Mouse (Mus musculus): Measurements from ENCODE around the gene Isca1. TPM values are rescaled to one million over a fixed set of nuclear protein-coding genes. Genes with fewer than 3 reads are reported as not detected.
A peak's percentile ranks its signal among the peaks of the same experiment; 100 is the strongest.
"Not testable (repeated sequence)": the region's sequence is repeated elsewhere in the genome, so short reads cannot be mapped to it uniquely, and the experiment has no call there.

Gene Isca1
- polyA plus RNA-seq, 1 experiment from 2014 or later: 171 TPM

DNA sequence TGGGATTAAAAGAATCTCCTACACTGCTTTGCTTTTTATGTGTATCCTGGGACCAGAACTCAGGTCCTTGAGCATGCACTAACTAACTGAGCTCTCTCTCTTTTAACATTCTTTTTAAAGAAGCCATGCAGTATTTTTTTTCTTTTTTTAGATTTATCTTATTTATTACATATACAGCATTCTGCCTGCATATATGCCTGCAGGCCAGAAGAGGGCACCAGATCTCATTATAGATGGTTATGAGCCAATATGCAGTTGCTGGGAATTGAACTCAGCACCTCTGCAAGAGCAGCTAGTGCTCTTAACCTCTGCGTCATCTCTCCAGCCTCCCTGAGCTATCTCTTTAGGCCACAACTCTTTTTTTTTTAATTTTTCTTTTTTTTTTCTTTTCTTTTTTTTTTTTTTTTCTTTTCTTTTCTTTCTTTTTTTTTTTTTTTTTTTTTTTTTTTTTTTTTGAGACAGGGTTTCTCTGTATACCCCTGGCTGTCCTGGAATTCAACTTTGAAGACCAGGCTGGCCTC lies 10.2 kb upstream of the Isca1 start:
- H3K36me3 ChIP-seq: peaks cover 95% of the 10 kb centered on the region
- not testable (repeated sequence) for H3K4me1 ChIP-seq; H3K4me3 ChIP-seq (replicated peaks); H3K4me2 ChIP-seq; H3K9ac ChIP-seq (replicated peaks); H3K9me3 ChIP-seq (replicated peaks); H3K27me3 ChIP-seq (replicated peaks); H3K27ac ChIP-seq (replicated peaks); ATAC-seq (ENCODE audit: low FRiP score)
- WGBS: 96% methylated on average over 1 of the region's 1 CpGs

- H3K4me3 ChIP-seq (replicated peaks): no peak overlapping the region
- H3K9me3 ChIP-seq (replicated peaks): no peaks in the 10 kb centered on the region
- no peak overlapping the region for H3K9ac ChIP-seq (replicated peaks)
- WGBS: 88% methylated on average over 4 of the region's 4 CpGs
- H3K27me3 ChIP-seq (replicated peaks): no peaks in the 10 kb centered on the region
- H3K4me2 ChIP-seq: no peak overlapping the region
- peaks cover 91% of the 10 kb centered on the region for H3K36me3 ChIP-seq
- no peak for ATAC-seq (ENCODE audit: low FRiP score)
- H3K27ac ChIP-seq (replicated peaks): no peak overlapping the region
- H3K4me1 ChIP-seq: no peaks in the 10 kb centered on the region
These were observed 9.6 kb upstream of the Isca1 start for GRCm38 (mm10) chr13:59779213-59779612.

- H3K4me2 ChIP-seq: no peak overlapping the region
- ATAC-seq (ENCODE audit: low FRiP score): no peak
- H3K9me3 ChIP-seq (replicated peaks): no peaks in the 10 kb centered on the region
- no peak overlapping the region for H3K27ac ChIP-seq (replicated peaks)
- peaks cover 10% of the 10 kb centered on the region for H3K4me1 ChIP-seq
- peaks cover 62% of the 10 kb centered on the region for H3K36me3 ChIP-seq
- H3K9ac ChIP-seq (replicated peaks): no peak overlapping the region
- H3K27me3 ChIP-seq (replicated peaks): no peaks in the 10 kb centered on the region
- WGBS: 87% methylated on average over 3 of the region's 3 CpGs
- no peak overlapping the region for H3K4me3 ChIP-seq (replicated peaks)
These were observed 5.6 kb upstream of the Isca1 start for GRCm38 (mm10) chr13:59775168-59775567.

GRCm38 (mm10) chr13:59771257-59771656 lies 1.6 kb upstream of the Isca1 start:
- no peaks in the 10 kb centered on the region for H3K9me3 ChIP-seq (replicated peaks)
- H3K9ac ChIP-seq (replicated peaks): no peak overlapping the region
- H3K4me3 ChIP-seq (replicated peaks): peak overlapping the region; percentile 91; the same call in 1 of the 2 replicates
- no peak for ATAC-seq (ENCODE audit: low FRiP score)
- peaks cover 39% of the 10 kb centered on the region for H3K4me1 ChIP-seq
- WGBS: 61% methylated on average over 9 of the region's 9 CpGs
- peak overlapping the region; percentile 74 for H3K4me2 ChIP-seq
- H3K27ac ChIP-seq (replicated peaks): peak overlapping the region; percentile 99
- H3K27me3 ChIP-seq (replicated peaks): no peaks in the 10 kb centered on the region
- H3K36me3 ChIP-seq: peaks cover 26% of the 10 kb centered on the region

DNA sequence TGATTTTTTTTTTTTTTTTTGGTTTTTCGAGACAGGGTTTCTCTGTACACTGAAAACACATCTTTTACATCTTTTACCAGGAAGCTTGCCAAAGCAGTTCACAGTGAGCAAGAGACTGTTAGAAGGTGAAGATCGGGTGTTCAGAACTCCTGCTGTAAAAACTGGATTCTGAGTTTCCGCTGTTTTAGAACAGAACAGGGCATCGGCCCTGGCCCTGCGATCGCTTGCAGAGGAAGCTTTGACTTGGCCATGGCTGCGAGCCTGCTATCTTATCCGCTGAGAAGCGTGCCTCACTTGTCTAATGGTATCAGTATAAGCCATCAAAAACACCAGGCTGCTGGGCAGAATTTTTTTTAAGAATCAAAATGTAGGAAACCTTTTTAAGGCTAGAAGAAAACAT lies 1.2 kb upstream of the Isca1 start:
- Histone ChIP-seq H3K9ac (replicated peaks) (peak overlapping the region; percentile 80), H3K9me3 (replicated peaks) (no peaks in the 10 kb centered on the region), H3K27me3 (replicated peaks) (no peaks in the 10 kb centered on the region), H3K4me2 (peak overlapping the region; percentile 74), H3K4me3 (replicated peaks) (peak overlapping the region; percentile 91), H3K4me1 (peaks cover 43% of the 10 kb centered on the region), H3K36me3 (peaks cover 22% of the 10 kb centered on the region), H3K27ac (replicated peaks) (peak overlapping the region; percentile 99)
- ATAC-seq (ENCODE audit: low FRiP score): no peak
- 70% methylated on average over 9 of the region's 9 CpGs for WGBS

- ATAC-seq (ENCODE audit: low FRiP score): peak; percentile 90
- Histone ChIP-seq H3K9me3 (replicated peaks) (no peaks in the 10 kb centered on the region), H3K36me3 (peaks cover 17% of the 10 kb centered on the region), H3K27ac (replicated peaks) (peak overlapping the region; percentile 99), H3K27me3 (replicated peaks) (no peaks in the 10 kb centered on the region), H3K4me3 (replicated peaks) (peak overlapping the region; percentile 91), H3K9ac (replicated peaks) (peak overlapping the region; percentile 80), H3K4me1 (peaks cover 47% of the 10 kb centered on the region), H3K4me2 (peak overlapping the region; percentile 74)
- WGBS: under 1% methylated on average over 28 of the region's 28 CpGs
These were observed 553 bp upstream of the Isca1 start for GRCm38 (mm10) chr13:59770164-59770562.

- Histone ChIP-seq H3K9me3 (replicated peaks) (no peaks in the 10 kb centered on the region), H3K4me3 (replicated peaks) (peak overlapping the region; percentile 91), H3K4me2 (peak overlapping the region; percentile 74), H3K27me3 (replicated peaks) (no peaks in the 10 kb centered on the region), H3K36me3 (peaks cover 10% of the 10 kb centered on the region), H3K9ac (replicated peaks) (peak overlapping the region; percentile 80), H3K27ac (replicated peaks) (no peak overlapping the region), H3K4me1 (peaks cover 47% of the 10 kb centered on the region)
- ATAC-seq (ENCODE audit: low FRiP score): no peak
- WGBS: 34% methylated on average over 13 of the region's 13 CpGs
These were observed 1.1 kb downstream of the Isca1 start for GRCm38 (mm10) chr13:59768531-59768930.

- H3K4me1 ChIP-seq: peaks cover 47% of the 10 kb centered on the region
- no peak for ATAC-seq (ENCODE audit: low FRiP score)
- no peak overlapping the region for H3K27ac ChIP-seq (replicated peaks)
- no peak overlapping the region for H3K4me3 ChIP-seq (replicated peaks)
- no peaks in the 10 kb centered on the region for H3K9me3 ChIP-seq (replicated peaks)
- no peaks in the 10 kb centered on the region for H3K27me3 ChIP-seq (replicated peaks)
- 67% methylated on average over 11 of the region's 11 CpGs for WGBS
- peak overlapping the region; percentile 74 for H3K4me2 ChIP-seq
- peaks cover 9% of the 10 kb centered on the region; the same call in 1 of the 2 replicates for H3K36me3 ChIP-seq
- no peak overlapping the region for H3K9ac ChIP-seq (replicated peaks)
These were observed 2.7 kb downstream of the Isca1 start for GRCm38 (mm10) chr13:59766786-59767515.

DNA sequence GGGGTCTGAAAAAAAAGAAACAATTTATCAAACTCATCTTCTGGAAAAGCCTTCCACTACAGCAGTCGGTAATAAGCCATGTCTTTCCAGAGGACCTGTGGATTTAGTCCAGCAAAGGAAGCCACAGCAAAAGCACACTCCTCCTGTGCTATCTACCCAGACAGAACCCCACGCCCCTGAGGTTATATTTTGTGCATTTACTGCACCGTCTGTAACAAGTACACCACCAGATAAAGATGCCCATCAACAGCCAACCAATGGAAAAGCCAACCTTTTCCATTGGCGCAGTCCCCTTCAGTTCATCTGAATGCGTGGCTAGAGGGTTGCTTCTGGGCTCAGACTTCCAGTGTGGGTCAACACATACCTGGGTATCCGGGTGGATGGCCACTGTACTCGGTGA lies 6.8 kb downstream of the Isca1 start:
- WGBS: 95% methylated on average over 7 of the region's 7 CpGs
- no peaks in the 10 kb centered on the region for H3K9me3 ChIP-seq (replicated peaks)
- no peaks in the 10 kb centered on the region for H3K27me3 ChIP-seq (replicated peaks)
- peaks cover 23% of the 10 kb centered on the region for H3K4me1 ChIP-seq
- no peak overlapping the region for H3K4me3 ChIP-seq (replicated peaks)
- no peak overlapping the region for H3K27ac ChIP-seq (replicated peaks)
- no peak overlapping the region for H3K4me2 ChIP-seq
- ATAC-seq (ENCODE audit: low FRiP score): no peak
- no peak overlapping the region for H3K9ac ChIP-seq (replicated peaks)
- peaks cover 46% of the 10 kb centered on the region for H3K36me3 ChIP-seq

- no peak for ATAC-seq (ENCODE audit: low FRiP score)
- 95% methylated on average over 7 of the region's 7 CpGs for WGBS
- no peaks in the 10 kb centered on the region for H3K4me1 ChIP-seq
- no peaks in the 10 kb centered on the region for H3K9me3 ChIP-seq (replicated peaks)
- no peak overlapping the region for H3K4me2 ChIP-seq
- no peak overlapping the region for H3K9ac ChIP-seq (replicated peaks)
- H3K36me3 ChIP-seq: peaks cover 68% of the 10 kb centered on the region
- no peak overlapping the region for H3K27ac ChIP-seq (replicated peaks)
- no peaks in the 10 kb centered on the region for H3K27me3 ChIP-seq (replicated peaks)
- H3K4me3 ChIP-seq (replicated peaks): no peak overlapping the region
These were observed 12.7 kb downstream of the Isca1 start for GRCm38 (mm10) chr13:59756906-59757305.

DNA sequence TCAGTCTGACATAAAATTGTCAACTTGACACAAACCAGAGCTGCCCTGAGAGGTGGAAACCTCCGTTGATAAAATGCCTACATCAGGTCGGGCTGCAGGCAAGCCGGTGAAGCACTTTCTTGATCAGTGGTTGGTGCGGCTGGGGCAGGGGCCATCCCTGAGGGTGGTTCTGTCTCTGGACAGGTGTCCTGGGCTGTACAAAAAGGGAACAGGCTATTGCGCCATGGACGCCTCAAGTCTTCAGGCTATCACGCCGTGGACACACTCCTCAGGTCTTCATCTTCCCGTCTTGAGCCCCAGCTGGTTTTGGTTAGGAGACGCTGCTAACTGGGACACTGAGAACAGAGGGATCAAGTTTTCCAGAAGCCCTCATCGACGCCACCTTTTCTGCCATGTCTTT lies 19.3 kb downstream of the Isca1 start:
- no peaks in the 10 kb centered on the region for H3K27me3 ChIP-seq (replicated peaks)
- no peak overlapping the region for H3K27ac ChIP-seq (replicated peaks)
- no peak overlapping the region for H3K4me3 ChIP-seq (replicated peaks)
- ATAC-seq (ENCODE audit: low FRiP score): no peak
- peaks cover 19% of the 10 kb centered on the region for H3K36me3 ChIP-seq
- no peaks in the 10 kb centered on the region for H3K4me1 ChIP-seq
- no peaks in the 10 kb centered on the region for H3K9me3 ChIP-seq (replicated peaks)
- no peak overlapping the region for H3K4me2 ChIP-seq
- 88% methylated on average over 12 of the region's 12 CpGs for WGBS
- H3K9ac ChIP-seq (replicated peaks): no peak overlapping the region

GRCm38 (mm10) chr13:59746711-59747110 lies 22.9 kb downstream of the Isca1 start, which contains the start of gene 1700014D04Rik:
Gene 1700014D04Rik, minus strand, starts transcription at chr13:59746752.
- no peak within 1 kb of the TSS for H3K4me2 ChIP-seq
- H3K27me3 ChIP-seq (replicated peaks): no peaks in the 10 kb centered on the region
- no peaks in the 10 kb centered on the region for H3K36me3 ChIP-seq
- ATAC-seq (ENCODE audit: low FRiP score): no peak
- H3K4me1 ChIP-seq: no peaks in the 10 kb centered on the region
- H3K4me3 ChIP-seq (replicated peaks): no peak within 1 kb of the TSS
- no peaks in the 10 kb centered on the region for H3K9me3 ChIP-seq (replicated peaks)
- no peak within 1 kb of the TSS for H3K27ac ChIP-seq (replicated peaks)
- no peak within 1 kb of the TSS for H3K9ac ChIP-seq (replicated peaks)
- WGBS: 79% methylated on average over 9 of the region's 9 CpGs
